Mouse (Mus musculus) cerebellum, postnatal 4 days (tissue): Measurements from ENCODE around the gene Depp1.
A peak's percentile ranks its signal among the peaks of the same experiment; 100 is the strongest.

Experiments
- DNase-seq, 2 experiments: peaks; one replicate each; pipeline ENCODE4 v3.0.0; 2022; ENCODE audit warnings: low spot score in 2 of 2, mixed read lengths in 1 of 2

The Depp1 gene

DNA sequence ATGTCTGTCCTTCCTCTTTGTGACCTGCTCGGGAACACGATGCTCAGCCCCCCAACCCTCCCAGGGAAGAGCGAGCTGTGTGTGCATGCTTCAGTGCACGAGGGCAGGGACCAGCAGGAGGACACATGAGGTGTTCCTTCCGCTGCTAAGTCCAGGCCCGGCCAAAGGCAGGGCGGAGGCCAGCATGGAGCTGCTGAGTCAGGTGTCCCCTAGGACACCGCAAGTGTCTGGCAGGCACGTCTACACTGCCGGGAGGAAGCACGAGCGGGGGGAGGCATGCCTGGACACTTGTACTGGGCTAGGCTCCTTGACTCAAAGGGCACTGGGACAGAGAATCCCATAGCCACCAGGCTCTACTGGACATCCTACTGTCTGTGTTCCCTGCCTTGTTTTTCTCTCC lies 2.6 kb upstream of the Depp1 start:
- DNase-seq = no peak

DNA sequence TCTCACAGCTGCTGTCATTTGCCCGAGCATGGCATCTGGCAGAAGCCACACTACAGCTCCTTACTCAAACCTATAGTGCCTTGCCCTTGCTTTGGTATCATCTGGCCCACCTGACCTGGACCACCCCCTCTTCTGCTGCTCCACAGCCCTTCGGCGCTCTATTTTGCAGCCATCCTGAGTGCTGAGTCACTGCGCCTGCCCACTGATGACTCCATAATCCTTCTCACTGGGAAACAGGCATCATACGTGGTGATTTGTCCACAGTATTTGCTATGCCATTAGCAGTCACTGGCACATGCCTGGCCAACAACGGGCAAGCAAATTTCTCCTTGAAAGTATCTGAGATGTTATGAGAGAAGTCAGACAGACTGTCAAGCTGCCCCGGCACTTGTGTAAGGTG lies 598 bp upstream of the Depp1 start:
- DNase-seq = no peak

DNA sequence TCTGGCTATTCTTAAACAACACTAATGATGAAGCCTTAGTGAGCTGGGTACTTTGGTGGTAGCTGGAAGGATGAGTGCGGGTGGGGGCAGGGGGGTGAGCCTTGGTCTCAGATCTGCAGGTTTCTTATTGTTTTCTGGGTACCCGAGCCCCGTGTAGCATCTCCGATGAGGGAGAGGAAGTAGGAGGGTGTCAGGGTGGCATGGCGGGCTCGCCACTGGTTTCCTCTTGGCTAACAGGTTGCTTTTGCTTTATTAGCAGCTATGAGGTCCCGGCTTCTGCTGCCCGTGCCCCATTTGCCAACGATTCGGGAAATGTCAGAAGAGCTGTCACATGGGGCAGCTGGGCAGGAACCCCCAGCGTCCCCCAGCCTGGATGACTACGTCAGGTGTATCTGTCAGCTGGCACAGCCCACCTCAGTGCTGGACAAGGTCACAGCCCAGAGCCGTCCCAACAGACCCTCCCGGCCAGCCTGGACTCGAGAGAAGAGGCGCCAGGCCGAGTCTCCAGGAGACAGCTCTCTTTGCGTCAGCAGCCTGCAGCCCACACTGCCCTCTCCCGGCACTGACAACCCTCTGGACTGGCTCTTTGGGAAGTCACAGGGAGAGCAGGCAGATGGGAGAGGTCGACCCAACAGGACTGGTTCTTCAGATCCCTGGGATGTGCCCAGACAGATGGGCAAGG lies 1.2 kb downstream of the Depp1 start:
- DNase-seq = no peak

DNA sequence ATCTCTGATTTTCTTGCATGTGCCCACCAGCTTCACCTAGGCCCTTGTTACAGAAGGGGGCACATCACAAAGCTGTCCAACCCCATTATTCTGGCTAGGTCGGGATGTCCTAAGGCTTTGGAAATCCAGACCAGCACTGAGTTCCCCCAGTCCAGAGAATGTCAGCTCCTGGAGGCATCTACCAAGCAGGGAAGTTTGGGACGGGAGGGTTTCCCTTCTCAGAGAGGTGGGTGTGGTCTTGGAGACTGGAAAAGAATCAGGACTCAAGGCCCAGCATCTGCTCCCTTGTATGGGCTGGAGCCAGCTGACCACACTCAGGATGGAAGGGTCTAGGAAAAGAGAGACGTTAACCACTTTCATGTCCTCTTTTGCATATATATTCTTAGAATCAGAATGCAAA lies 2.8 kb downstream of the Depp1 start:
- DNase-seq = no peak

DNA sequence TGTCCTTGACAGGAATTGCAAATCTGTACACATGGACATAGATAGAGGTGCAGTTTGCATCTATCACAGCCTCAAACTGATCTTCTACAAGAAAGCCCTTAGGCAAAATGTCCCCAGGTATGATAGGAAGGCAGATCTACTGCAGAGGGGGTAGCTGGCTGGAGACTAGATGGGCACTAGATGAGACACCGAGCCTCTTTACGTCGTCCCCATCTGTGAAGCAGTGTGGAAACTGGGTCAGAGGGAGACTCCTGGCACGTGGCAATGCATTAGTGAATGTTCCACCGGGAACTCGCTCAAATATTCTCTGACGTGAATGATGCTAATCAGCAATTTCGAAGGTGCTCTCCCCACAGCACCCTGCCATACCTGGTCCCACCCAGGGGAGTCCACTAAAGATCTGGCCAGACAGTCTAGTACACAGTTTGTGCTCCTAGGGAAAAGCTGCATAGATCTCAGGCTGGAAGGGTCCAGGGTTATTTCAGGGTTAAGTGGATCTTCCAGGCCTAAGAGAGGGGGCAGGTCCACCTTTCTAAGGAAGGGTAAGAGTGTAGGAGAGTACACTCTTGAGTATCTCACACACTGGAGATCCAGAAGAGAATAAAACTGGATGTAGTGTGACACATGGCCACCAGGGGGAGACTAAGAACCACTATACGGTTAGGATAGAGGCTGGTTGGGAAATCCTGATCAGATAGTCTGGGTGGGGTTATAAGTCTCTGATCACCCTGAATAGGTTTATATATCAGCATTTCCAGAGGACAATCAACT lies 3.5 kb downstream of the Depp1 start:
- DNase-seq = peak in 1 of 2 experiments; percentile 67

DNA sequence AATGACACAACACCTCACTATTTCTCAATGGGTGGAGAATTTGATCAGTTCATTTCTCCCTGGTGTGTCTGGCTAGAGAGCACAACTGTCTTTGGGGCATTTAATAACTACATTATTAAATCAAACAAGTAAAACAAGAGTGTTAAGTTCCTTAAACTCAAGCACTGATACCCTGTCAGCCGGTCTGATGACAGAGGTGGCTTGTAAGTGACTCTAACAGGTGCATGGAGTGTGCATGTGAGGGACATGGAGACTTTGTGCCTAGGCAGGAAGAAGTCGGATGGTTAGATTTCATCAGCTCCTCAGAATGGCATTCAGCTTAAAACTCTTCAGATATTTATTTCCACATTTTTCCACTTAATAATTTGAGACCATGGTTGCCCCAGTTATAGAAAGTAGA lies 13.0 kb downstream of the Depp1 start:
- no peak for DNase-seq

DNA sequence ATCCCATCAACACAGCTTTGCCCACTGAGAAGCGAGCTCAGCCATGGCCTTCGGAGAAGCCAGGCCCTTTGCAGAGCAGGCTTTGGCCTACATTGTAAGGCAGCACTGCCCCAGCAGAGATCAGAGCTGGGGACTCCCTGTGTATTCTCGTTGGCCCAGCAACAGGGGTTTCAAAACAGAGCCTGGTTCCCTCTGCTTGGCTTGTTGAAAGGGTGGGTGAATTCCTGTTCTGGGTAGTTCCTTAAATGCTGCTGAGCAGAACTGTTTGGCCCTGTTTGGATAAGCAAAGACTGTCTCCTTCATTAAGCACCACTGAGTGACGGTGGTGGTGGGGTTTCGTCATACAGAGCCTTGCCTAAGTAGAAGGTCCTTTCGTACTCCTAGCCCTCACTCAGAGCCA lies 13.6 kb downstream of the Depp1 start:
- DNase-seq = no peak

DNA sequence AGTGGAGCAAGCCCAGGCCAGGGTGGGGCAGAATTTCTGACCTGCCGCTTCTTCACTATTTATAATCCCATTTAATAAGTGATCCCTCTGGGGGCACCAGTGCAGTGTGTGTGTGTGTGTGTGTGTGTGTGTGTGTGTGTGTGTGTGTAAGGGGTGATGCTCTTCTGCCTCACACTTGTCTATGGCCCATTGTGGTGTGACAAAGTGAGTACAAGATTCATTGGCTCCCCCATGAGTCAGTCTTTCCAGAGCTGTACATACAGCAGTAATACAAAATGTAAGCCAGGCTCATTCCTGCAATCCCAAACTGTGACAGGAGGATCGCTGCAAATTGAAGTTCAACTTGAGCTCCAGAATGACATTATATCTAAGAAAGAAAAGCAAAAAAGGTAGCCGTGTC lies 14.4 kb downstream of the Depp1 start:
- no peak for DNase-seq

DNA sequence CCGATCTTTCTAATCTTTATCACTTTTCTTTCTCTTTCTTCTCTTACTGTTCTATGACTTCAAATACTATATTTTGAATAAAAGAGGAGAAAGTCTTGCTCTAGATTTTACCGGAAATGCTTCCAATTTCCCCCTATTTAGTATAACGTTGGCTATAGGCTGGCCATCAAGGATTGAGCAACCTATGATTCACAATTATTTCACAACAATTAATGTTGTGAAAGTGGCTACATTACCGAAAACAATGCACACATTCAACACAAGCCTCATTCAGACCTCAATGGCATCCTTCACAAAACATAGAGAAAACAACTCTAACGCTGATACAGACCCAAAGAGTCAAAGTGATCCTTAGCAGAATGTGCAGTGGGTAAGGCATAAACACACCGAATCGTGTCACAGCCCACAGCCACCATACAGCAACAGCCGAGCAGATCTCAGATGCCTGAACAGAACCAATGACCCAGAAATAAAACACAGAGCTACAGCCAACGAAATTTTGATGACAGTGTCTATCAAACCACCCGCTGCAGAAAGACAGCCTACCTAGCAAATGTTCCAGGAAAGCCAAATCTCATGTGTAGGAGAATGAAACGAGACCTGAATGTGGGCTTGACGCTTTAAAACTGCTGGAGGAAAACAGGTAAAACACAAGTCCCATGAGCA lies 15.8 kb downstream of the Depp1 start:
- no peak for DNase-seq

DNA sequence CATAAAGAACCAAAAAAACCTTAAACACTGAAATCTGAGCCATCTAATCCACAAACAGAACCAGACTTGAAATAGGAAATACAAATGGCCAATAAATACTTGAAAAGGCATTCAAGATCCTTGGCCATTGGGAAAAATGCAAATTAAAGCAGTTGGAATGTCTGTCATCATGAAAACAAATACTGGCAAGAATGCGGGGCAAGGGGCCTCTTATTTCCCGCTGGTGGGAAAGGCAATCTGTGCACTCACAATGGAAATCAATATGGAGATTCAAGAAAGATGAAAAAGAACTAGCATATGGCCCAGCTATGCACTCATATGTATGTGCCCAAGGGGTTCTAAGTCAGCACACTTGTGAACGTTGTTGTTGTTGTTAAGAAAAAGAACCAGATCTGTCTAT lies 16.5 kb downstream of the Depp1 start:
- no peak for DNase-seq

DNA sequence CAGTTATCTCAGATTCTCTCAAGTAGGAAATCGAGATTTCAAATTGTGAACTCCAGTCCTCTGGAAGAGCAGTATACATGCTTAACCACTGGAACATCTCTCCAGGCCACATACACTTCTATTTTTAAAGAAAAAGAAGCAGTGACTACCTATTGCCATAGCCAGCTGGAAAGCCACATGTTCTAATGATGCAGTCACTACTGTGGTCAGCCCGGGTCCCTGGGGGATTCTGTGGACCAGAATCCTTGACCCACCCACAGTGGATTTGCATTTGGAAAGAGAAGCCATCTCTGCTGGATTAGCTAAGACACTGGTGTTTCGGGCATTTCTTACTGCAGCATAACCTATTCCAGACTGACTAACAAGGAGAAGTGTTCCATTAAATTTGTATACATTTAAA lies 17.0 kb downstream of the Depp1 start:
- DNase-seq = no peak

DNA sequence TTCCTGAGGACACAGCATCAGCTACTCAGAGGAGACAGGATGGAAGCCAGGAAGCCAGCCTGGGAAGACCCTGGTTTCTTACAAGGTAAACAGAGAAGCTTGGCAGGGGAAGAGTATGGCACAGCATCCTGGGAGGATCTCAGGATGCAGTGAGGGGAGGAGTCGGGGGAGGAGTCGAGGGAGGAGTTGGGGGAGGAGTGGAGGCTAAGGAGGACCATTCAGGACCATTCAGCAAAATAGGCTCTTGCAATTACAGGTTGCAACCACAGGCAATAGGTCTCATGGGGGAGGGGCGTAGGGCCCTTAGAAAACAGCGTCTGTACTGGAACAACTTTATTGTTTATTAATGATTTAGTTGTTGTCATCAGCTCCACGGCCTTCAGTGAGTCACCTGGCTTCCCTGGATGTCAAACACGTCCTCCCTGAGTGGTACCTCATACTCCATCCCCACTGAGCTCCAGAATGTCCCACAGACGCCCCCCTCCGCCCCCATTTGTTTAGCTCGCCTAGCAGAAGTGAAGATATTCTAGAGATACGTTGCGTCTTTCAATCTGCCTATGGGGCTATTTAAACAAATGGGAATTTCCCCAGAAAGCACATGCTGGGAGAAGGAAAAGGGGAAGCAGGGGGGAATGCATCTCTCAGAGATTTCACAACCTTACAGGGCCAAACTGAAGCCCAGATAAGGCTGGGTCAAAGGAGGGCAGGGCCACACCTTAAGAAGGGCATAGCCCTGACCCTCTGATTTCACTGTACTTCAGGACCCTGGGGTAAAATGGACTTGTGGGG lies 18.5 kb downstream of the Depp1 start:
- DNase-seq = no peak

DNA sequence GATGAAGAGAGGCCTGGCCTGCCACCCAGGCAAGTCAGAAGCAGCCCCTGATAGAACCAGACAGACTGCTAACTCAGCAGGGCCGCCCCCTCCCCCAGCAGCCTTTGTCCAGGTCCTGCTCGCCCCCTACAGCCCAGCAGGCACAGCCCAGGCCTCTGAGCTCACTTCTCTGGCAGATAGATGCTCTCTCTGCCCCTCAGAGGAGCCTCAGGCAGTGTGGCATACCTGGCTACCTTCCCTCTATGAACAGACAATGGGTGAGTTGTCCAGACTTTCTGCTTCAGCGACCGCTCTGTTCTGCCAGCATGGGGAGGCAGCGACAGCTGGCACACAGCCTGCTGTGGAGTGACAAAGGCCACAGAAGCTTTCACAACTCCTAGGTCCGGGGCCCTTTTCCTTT lies 19.7 kb downstream of the Depp1 start:
- DNase-seq = peak in 1 of 2 experiments; percentile 51

DNA sequence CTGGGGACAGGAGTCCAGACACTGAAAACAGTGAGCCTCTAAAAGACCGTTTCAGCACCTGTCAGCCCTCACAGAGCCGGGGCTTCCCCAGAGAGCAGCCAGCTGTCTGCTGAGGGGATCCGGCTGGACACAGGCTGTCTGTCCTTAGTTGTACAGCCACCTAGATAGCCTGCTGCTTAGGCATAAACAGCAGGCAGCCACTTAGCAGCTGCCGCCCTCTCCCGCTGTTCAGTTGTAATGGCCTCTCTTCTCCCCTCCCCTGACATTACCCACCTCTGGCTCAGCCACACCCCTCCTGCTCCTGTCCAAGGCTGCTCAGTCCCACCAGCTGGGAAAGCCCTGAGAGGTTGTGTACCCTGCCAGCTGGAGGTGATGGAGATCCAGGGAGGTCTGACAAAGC lies 20.6 kb downstream of the Depp1 start:
- DNase-seq = peak in 1 of 2 experiments; percentile 34

DNA sequence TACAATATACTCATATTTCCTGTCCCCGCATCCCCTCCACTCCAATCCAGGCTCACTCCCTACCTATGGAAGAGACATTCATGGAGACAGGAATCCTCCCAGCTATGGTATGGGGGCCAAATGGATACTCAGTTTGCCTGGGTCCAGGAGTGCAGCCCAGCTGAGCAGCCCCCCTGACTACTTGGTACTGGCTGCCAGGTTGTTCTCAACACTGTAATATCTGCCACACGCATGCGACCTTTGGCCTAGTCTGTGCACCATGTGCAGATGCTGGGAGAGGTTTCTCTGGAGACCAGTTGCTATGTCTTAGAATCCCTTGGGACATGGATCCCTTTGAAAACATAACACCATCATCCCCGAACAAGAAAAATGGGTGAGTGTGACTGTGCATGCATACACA lies 21.4 kb downstream of the Depp1 start:
- no peak for DNase-seq

DNA sequence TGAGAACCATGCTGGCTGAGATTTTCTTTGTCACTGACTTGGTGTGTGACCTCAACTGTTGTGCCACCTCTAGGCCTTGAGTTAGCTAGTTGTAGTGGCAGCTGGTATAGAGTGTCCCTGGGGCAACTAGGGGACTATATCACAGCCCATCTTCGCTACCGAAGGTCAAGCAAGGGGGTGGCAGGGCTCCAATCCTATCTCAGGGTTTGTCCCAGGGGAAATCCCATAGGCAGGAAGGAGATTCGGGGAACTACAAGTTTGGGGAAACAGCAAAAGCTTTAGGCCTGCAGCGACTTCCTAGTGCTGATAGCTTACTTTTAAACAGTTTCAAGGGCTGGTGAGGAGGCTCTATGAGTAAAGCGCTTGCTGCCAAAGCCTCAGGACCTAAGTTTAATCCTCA lies 21.9 kb downstream of the Depp1 start:
- DNase-seq = peak in 1 of 2 experiments; percentile 27

DNA sequence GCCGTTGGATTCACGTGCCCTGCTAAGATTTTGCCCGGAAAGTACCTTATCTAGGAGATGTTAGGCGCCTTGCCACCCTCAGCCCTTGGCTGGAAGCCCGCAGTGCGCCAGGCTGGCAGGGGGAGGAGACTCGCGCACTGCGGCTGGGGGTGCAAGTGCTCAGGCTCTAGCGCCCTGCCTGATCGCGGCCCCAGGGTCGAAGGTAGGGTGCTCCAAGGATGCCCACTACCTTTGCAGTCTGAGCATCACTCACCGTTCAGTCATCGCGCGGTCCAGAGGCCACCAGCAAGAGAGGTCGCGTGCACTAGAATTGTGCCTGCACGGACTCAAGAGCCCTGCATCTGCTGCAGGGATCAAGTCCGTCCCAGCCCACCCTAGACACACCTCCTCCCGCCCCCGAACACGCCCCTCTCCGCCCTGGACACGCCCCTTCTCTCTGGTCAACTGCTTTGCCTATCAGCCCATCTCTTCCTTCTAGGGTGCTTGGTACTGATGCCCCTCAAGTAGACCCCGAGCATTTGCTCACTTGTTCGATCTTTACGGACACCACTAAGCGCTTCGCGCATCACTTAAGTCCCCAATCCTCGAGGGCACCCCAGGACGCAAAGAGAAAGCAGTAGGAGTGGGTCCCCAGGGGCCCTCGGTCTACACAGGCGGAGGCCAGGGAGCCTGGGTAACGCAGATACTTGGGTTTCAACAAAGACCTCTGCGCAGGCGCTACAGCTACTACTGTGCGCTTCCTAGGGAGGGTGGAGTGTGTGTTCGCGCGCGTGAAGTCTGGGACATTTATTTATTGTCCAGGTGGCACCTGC lies 23.3 kb downstream of the Depp1 start, which contains the start of gene Rassf4:
Rassf4 (minus strand) TSS at position 482 of the 812 bp plus-strand sequence.
- DNase-seq = peak; percentile 63 to 83

DNA sequence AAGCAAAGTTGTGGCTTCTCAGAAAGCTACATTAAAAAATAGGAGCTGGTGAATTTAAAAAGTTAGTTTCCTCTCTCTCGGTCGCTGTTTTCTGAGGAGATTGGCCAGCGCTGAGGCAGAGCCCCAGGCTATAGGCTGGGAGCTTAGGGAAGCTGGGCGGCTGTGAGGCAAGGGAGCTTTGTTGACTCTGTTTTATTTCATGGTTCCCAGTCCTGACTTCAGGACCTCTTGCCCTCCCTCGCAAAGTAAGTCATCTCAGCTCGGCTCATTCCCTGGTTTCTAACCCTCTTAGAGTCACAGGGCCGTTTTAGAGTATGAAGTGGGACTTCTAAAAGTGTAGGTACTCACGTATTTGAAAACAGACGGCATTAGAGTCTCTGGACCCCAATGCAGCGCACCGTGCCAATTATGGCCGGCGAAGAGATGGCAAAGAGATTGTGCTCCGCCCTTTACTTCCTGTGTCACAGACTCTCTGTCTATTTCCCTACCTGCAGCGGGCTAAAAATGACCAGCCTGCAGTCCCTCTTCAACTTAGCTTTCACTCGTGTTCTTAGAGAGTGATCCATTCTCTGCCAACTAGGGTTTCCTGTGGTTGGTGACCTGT lies 24.0 kb downstream of the Depp1 start:
- no peak for DNase-seq

DNA sequence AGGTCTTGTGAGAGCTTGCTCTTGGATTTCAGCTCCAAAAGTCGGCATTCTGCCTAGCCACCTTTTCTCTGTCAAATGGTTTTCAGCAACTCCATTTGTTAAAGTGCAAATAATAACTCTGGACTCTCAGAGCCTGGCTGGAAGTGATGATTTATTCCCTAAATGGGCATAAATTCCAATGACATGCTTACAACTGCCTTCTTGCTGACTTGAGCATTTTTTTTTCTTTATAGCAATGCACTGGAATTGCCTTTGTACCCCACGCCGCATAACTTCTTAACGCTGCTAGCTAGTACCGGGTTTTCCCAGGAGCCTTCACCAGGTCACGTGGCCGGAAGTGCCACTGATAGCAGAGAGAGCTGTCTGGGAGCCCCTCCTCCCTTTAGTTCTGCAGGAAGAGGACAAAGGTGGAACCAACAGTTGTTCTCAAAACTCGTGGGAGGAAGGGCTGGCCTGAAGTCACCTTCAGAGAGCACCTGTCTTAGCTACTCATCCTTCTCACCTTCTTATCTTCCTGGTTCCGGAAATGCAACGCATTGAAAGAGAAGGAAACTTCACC lies 26.0 kb downstream of the Depp1 start:
- no peak for DNase-seq

DNA sequence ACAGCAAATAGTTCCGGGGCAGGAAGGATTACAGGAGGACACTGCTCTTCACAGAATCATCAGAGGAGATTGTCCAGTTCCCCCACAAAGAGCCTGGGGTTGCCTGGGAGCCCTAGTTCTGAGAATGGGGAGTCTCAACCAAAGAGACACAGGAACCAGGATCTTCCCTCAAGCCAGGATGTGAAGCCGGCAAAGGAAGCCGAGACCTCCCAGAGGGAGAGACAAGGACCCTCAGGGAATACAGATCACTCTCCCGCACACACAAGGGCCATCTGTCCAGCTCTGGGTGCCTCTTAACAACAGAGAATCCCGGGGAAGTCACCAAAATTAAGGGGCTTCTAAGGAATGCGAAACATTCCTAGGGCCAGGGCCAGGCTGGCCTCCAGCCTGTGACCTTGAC lies 26.9 kb downstream of the Depp1 start:
- no peak for DNase-seq
